Mouse (Mus musculus): Measurements from ENCODE around the gene Phox2a. TPM values are rescaled to one million over a fixed set of nuclear protein-coding genes. Genes with fewer than 3 reads are reported as not detected.

Gene Phox2a
- polyA plus RNA-seq, 1 experiment from 2014 or later, result 0.32 TPM

DNA sequence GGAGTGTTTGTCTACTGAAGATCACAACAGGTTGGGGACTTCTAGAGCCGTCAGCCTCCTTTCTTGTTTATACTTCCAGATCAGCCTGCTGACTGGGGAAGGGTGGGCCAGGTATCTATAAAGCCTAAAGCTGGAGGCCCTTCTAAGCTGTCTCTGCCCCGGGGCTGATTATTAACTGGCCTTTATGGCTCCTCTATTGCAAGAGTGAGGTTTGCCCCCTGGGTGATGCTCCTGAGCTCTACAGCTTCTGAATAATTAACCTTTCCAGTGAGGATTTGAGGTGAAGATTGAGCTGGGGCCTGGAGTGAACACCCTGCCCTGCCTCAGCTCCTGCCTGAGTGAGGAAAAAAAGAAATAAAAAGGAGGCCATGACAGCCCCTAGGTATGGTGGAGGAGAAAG is 52.5 kb downstream of the Phox2a start, which contains the start of gene Folr1:
Folr1 (minus strand) TSS at position 160 of the 400 bp plus-strand sequence.
- Histone ChIP-seq H3K4me3 (ENCODE audit: low read length) (no peak within 1 kb of the TSS), H3K27me3 (ENCODE audit: control insufficient read depth, insufficient read depth, low read length) (no peaks in the 10 kb centered on the region), H3K4me2 (ENCODE audit: low read depth, low read length) (no peak within 1 kb of the TSS), H3K27ac (ENCODE audit: low read length) (peak within 1 kb of the TSS; percentile 63), H3K36me3 (ENCODE audit: control insufficient read depth, insufficient read depth) (no peaks in the 10 kb centered on the region), H3K9me3 (replicated peaks; ENCODE audit: control insufficient read depth, low read length) (no peaks in the 10 kb centered on the region), H3K4me1 (ENCODE audit: control insufficient read depth, insufficient read depth, low read length) (peaks cover 9% of the 10 kb centered on the region), H3K9ac (ENCODE audit: low read length) (no peak within 1 kb of the TSS)
- no peak for ATAC-seq (replicated peaks; ENCODE audit: extremely low read depth, insufficient read depth, low FRiP score)
- WGBS, result 79% methylated on average over 2 of the region's 2 CpGs

DNA sequence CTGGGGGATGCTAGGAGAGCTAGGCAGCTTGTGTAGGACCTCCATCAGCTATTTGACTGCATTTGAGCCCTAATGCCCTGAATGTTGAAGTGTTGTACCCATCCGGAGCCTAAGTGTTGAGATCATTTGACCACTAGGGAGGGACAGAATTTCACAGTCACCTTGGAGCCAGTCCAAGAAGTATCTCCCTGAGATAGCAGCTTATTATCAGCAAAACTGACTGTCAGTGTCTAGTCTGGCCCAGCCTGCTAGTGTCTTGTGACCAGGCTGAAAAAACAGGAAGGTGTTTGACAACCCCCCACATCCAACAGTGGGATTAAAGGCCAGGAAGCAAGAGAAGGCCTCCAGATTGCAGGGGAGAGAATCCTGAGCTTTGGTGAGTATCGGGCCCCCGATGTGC is 53.2 kb downstream of the Phox2a start:
- 35% methylated on average over 3 of the region's 3 CpGs for WGBS
- no peaks in the 10 kb centered on the region for H3K9me3 ChIP-seq (replicated peaks; ENCODE audit: control insufficient read depth, low read length)
- H3K27ac ChIP-seq (ENCODE audit: low read length), result peak overlapping the region; percentile 63
- H3K4me1 ChIP-seq (ENCODE audit: control insufficient read depth, insufficient read depth, low read length), result peaks cover 9% of the 10 kb centered on the region
- no peak overlapping the region for H3K9ac ChIP-seq (ENCODE audit: low read length)
- H3K27me3 ChIP-seq (ENCODE audit: control insufficient read depth, insufficient read depth, low read length), result no peaks in the 10 kb centered on the region
- H3K4me2 ChIP-seq (ENCODE audit: low read depth, low read length), result no peak overlapping the region
- no peak overlapping the region for H3K4me3 ChIP-seq (ENCODE audit: low read length)
- peak; percentile 76 for ATAC-seq (replicated peaks; ENCODE audit: extremely low read depth, insufficient read depth, low FRiP score)
- no peaks in the 10 kb centered on the region for H3K36me3 ChIP-seq (ENCODE audit: control insufficient read depth, insufficient read depth)

Other genes starting within 250 kb of the Phox2a start
- gene Art2b, start 232.7 kb upstream of the Phox2a start, polyA plus RNA-seq (2015; fragmentation: Nextera tagmentation; extraction: Ambion mirVana), result 0.07 TPM in 1 of 2 replicates, not detected in the other
- gene Clpb, start 154.7 kb upstream of the Phox2a start, polyA plus RNA-seq (2015; fragmentation: Nextera tagmentation; extraction: Ambion mirVana), result 48.2 and 56.9 TPM in 2 replicates
- gene Inppl1, start 19.9 kb downstream of the Phox2a start, polyA plus RNA-seq (2015; fragmentation: Nextera tagmentation; extraction: Ambion mirVana), result 48.9 and 59.3 TPM in 2 replicates
- gene Folr2, start 38.9 kb downstream of the Phox2a start, polyA plus RNA-seq (2015; fragmentation: Nextera tagmentation; extraction: Ambion mirVana), result 0.98 and 2.4 TPM in 2 replicates
- gene Anapc15, start 45.4 kb downstream of the Phox2a start, polyA plus RNA-seq (2015; fragmentation: Nextera tagmentation; extraction: Ambion mirVana), result 53.2 and 54.0 TPM in 2 replicates
- 4.0 and 4.7 TPM in 2 replicates for gene Folr1, start 52.5 kb downstream of the Phox2a start, polyA plus RNA-seq (2015; fragmentation: Nextera tagmentation; extraction: Ambion mirVana)
- 147 and 151 TPM in 2 replicates for gene Lamtor1, start 87.6 kb downstream of the Phox2a start, polyA plus RNA-seq (2015; fragmentation: Nextera tagmentation; extraction: Ambion mirVana)
- gene Tomt, start 88.0 kb downstream of the Phox2a start, polyA plus RNA-seq (2015; fragmentation: Nextera tagmentation; extraction: Ambion mirVana), result 0.14 TPM in 1 of 2 replicates, not detected in the other
- 5.9 and 7.0 TPM in 2 replicates for gene Lrrc51, start 115.6 kb downstream of the Phox2a start, polyA plus RNA-seq (2015; fragmentation: Nextera tagmentation; extraction: Ambion mirVana)
- 41.0 and 46.5 TPM in 2 replicates for gene Numa1, start 115.8 kb downstream of the Phox2a start, polyA plus RNA-seq (2015; fragmentation: Nextera tagmentation; extraction: Ambion mirVana)
- gene Il18bp, start 200.4 kb downstream of the Phox2a start, polyA plus RNA-seq (2015; fragmentation: Nextera tagmentation; extraction: Ambion mirVana), result 1.9 and 3.2 TPM in 2 replicates
- 16.5 and 17.3 TPM in 2 replicates for gene Rnf121, start 247.2 kb downstream of the Phox2a start, polyA plus RNA-seq (2015; fragmentation: Nextera tagmentation; extraction: Ambion mirVana)
- 19.6 and 21.6 TPM in 2 replicates for gene Xndc1, start 247.2 kb downstream of the Phox2a start, polyA plus RNA-seq (2015; fragmentation: Nextera tagmentation; extraction: Ambion mirVana)
- 0.80 and 0.95 TPM in 2 replicates for gene Xntrpc, start 247.4 kb downstream of the Phox2a start, polyA plus RNA-seq (2015; fragmentation: Nextera tagmentation; extraction: Ambion mirVana)